Mouse (Mus musculus) mouse embryonic stem cell (cell line): ENCODE results near the gene S100a14.

Experiments used
- in situ Hi-C, 2 experiments: fragments of 300-500 bp; cut with MboI; formaldehyde crosslinking; loops; 1 replicate in 1 of 2; 3 replicates in 1 of 2; pipeline ENCODE4 v1.14.3; 2019 to 2020; ENCODE audit warnings: low sequenced_read_pairs in 2 of 2, low pct_unique_long_range_greater_than_20kb in 1 of 2, mixed read lengths in 1 of 2; ENCODE audit not compliant: unreplicated experiment in 1 of 2

The S100a14 gene

DNA sequence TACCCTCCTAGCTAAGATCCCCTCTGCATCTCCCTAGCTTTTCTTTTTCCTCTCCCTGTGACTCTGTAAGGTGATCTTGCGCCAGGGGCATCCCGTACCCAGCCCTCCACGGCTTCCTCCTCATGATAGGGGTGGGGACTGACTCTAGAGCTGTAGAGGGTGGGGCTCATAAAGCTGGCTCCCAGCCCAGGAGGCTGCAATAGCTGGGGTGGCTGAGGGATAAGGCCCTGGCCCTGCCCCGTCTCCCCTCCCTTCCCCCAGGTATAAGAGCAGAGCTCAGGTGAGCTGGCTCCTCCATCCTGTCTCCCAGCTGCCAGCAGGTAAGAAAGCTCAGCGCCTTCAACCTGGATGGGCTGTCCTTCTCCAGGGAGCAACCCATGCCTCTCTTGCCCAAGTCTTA lies at the start of gene S100a14:
TSS of gene S100a14 (plus strand) at position 277 of the 400 bp plus-strand sequence.
- in situ Hi-C loops = no loop called here

DNA sequence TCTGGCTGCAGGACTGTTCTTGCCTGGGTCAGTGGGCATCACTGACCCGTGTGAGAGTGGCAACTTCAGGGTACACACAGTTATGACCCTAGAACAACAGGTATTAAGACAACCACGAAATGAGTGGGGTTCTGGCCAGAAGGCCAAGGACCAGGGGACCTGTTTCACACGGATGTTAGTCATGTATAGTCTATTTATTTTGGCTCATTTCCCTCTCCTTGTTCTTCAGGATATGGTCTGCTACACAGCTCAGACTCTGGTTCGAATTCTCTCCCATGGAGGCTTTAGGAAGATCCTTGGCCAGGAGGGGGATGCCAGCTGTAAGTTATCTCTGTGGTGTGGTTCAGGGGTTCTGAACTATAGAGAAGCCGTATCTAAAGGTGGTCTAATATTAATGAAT lies 39.7 kb upstream of the S100a14 start:
- in situ Hi-C loops = loop anchor here (25.0 kb wide), 1 partner anchor 450 kb away; no protein-coding TSS in a partner anchor

DNA sequence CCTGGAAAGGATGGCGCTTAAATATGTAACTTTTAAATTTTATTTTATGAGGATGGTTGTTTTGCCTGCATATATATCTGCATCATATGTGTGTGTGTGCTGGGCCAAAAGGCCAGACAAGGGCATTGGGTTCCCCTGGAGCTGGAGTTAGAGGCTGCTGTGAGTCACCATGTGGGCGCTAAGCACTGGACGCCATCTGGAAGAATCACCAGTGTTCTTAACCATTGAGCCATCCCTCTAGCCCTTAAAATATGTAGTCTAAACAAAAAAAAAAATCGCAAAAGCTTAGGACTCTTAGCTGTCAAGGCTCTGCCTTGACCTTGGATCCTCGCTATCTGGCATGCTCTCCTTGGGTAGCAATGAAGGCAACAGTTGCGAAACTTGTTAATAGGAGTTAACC lies 38.1 kb upstream of the S100a14 start:
- in situ Hi-C loops = loop anchor here (25.0 kb wide), 1 partner anchor 451 kb away; no protein-coding TSS in a partner anchor

DNA sequence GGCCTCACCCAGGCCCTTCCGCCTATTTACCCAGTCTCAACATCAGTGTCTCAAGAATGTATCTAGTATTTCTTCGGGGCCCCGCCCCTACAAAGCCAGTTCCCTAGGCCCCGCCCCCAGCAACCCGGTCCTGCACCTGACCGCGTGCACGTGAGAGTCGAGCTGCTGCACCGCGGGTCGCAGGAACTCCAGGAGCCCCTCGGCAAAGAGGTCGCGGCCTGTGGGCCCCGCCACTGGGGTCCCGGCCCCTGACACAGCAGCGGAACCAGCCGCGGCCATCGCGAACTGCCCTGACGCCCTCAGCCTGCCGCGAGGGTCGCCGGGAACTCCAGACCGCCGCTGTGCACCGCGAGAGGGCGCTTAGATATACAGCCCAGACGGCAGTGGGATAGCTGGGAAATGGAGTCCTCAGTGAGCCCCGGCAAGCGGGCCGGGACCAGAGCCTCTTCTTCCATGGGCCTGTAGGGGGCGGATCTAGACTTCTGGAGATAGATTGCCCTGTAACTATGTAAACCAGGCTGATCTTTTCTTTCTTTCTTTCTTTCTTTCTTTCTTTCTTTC lies 35.9 kb upstream of the S100a14 start, which contains the start of gene Snapin:
TSS of gene Snapin (minus strand) at position 338 of the 561 bp plus-strand sequence.
- in situ Hi-C loops = loop anchor here (25.0 kb wide), 1 partner anchor 453 kb away; no protein-coding TSS in a partner anchor

DNA sequence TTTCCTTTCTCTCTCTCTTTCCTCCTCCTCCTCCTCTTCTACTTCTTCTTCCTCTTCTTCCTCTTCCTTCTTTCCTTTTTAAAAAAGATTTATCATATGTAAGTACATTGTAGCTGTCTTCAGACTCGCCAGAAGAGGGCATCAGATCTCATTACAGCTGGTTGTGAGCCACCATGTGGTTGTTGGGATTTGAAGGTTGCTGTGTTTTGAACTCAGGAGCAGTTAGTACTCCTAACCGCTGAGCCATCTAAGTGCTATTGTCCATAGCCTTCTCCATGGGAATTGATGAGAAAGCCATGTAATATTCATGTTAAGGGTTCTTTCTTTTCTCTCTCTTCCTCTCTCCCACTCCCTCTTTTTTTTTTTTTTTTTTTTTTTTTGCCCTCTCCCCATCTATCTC lies 35.3 kb upstream of the S100a14 start:
- in situ Hi-C loops = loop anchor here (25.0 kb wide), 1 partner anchor 454 kb away; no protein-coding TSS in a partner anchor

DNA sequence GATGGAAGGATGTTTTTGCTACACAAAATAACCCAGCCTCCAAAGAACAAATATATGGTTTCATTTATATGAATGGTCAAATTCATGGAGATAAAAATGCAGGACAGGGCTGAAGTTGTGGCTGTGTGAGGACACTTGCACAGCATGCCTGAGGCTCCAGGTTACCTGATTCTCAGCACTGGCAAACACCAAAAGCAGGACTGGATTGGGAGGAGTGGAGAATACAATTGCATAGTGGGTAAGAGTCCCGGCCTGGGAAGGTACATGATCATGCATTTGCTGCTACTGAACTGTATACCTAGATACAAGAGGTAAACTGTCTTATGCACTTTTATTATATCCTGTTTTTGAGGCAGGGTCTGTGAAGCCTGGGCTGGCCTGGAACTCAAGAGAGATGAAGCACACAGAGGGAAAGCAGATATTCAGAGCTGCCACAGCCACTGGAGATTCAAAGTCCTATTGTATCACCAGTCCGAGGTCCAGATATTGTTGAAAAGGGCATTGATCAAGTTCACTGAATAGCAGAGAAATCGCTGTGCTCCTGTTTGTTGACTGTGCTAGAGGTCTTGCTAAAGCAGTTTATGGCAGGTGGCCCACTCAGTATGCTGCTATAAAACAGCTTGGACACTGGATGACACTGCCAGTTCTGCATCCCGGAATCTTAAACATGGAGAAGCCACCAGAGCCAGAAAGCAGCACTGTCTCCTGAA lies 32.7 kb upstream of the S100a14 start:
- in situ Hi-C loops = loop anchor here (25.0 kb wide), 1 partner anchor 457 kb away; no protein-coding TSS in a partner anchor

DNA sequence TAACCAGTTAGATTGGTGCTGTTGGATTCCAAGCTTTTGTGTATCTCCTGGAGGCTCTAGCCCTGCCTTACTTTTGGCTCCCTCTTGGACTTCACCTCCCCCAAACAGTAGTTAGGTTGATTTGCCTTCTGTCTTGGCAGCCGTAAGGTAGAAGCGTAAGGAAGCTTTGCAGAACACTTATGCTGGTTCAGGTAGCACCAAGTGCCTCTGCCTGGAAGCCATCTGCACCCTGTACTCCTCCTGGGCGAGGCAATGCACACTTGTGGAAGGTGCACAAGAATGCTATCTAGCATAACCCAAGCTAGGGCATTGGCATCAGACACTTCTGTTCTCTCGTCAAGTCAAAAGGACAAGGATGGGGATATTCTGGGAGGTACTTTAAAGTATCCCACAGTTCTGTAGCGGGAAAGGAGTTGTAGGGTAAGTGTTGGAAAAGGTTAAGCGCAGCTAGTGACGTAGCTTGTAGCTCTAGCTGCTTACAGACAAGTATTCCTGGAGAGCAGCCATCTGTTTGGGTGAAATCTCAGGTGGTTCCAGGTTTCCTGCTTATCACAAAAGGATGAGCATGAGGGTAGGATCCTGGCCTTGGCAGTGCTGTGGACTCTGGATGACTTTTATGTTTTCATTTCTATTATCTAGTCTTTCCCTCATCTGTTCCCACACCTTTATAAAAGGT lies 30.7 kb upstream of the S100a14 start:
- in situ Hi-C loops = loop anchor here (25.0 kb wide), 1 partner anchor 459 kb away; no protein-coding TSS in a partner anchor

DNA sequence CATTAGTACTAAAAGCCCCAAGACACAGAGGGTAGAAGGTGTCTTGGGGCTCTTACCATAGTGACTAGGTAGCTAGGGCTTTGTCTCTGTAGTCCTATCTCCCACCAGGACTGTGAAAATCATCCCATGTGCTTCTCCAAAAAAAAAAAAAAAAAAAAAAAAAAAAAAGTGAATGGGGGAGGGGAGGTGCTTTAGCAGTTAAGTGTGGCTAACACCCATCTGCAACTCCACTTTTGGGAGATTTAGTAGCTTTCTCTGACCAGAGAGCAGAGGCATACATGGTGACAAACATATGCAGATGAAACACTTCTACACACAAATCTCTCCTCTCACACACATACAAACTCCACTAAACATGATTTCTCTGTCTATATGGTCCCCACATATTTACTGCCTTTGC lies 29.1 kb upstream of the S100a14 start:
- in situ Hi-C loops = loop anchor here (25.0 kb wide), 1 partner anchor 460 kb away; no protein-coding TSS in a partner anchor

DNA sequence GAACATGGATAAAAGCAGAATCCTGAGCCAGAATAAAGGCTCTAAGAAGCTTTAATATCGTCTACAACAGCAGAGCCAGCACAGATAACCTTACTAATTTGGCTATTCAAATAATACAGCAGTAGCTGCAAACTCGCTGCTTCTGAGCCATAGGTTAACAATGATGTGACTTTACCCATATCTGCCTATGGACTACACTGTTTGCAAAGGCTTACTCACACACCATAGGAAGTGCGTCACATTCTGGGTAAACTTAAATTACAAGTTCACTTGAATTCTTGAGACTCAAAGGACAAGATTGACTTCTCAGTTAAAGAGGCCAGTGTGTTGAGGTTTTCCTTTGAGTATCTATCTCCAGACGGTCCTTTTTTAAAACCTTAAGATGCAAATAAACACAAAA lies 23.2 kb upstream of the S100a14 start:
- in situ Hi-C loops = no loop called here

DNA sequence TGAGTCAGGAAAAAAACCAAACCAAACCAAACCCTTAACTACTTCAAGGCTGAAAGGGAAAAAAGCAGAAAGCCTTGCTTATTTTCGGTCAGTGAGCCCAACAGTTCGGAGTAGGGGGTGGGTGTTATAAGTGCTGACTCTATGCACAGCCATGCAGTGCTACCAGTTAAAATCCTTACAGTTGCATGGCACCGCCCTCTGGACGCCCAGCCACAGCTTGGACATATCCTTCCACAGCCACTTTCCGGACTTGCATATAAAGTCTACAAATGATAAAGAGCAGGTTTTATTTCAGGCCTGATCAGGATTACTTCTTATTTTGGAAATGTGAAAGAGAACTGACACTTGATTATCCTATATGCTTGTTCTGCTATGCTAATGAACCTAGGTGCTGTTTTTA lies 21.4 kb upstream of the S100a14 start:
- in situ Hi-C loops = no loop called here

DNA sequence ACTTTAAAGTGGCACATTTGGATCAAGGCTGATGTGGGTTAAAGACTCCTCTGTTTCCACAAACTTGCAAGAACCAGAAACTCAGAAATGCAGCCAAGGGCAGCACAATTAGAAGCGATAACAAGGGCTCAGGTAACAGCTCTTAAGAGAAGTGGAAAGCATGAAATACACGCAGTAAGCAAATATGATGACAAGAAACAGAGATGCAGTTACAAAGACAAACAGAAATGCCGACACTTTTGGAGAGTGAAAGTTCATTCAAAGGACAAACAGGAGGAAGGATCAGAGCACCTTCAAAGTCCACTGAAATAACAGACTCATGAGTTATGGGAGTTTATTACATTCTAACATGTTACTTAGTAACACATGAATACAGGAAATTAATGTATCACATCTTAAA lies 20.3 kb upstream of the S100a14 start:
- in situ Hi-C loops = no loop called here

DNA sequence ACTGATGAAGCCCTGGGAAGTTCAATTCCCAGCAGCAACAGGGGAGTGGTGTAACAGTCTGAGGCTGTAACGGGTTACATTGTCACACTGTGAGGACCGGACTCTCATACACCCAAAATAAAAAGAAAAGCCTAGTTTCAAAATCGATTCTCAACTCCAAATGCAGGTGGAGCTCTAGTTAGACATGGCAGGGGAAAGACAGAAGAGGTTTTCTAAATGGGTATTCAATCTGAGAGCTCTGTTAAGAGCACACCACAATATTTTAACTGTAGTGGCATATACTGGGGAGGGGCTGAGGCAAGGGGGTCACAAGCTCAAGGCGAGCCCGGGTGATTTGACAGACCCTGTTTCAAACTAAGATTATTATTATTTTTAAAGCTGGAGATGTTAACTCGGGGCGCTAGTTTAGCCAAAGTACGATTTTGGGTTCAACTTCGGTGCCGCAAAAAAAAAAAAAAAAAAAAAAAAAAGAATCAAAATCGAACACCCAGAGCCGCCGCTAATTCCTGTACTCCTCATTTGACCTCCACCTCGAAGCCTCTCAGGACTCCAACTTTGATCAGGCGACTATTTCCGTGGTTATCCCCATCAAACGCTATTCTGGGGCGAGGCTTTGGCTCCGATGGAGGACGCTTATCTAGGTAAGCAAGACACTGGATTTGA lies 18.2 kb upstream of the S100a14 start:
- in situ Hi-C loops = no loop called here

DNA sequence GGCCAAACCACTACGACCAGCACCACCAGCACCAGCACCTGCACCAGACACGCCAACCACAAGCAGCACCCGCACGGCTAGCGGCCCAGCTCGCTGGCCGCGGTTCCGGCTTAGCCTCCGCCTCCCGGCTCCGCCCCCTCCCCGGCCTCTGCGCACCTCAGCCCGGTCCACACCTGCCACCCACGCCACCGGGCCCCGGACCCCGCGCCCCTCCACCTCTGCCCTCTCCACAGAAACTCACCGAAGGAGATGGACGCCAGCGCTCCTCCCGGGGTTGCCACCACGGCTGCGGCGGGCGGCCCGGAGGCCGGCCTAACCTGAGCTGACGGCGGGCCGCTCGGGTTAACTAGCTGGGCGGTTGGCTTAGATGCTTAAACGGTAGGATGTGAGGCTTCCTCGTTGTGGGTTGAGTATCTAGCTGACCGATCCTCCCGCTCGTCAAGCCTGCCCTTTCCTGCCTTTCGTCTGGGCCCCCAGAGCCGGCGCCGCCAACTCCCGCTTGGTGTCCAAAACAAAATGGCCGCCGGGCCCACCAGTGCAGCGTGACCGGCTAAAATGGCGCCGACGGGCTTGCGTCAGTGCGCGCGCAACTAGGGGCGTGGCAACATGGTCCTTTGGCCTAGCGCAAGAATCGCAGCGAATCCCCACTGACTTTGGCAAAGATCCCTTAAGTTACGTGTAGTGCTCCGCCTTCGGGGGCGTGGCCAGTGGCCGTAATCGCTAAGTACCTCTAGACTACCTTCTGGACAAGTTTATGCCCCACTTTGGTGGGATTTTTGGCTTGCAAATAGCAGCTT lies 17.5 kb upstream of the S100a14 start, which contains the start of gene Chtop:
TSS of gene Chtop (minus strand) at position 549 of the 797 bp plus-strand sequence.
- in situ Hi-C loops = no loop called here

DNA sequence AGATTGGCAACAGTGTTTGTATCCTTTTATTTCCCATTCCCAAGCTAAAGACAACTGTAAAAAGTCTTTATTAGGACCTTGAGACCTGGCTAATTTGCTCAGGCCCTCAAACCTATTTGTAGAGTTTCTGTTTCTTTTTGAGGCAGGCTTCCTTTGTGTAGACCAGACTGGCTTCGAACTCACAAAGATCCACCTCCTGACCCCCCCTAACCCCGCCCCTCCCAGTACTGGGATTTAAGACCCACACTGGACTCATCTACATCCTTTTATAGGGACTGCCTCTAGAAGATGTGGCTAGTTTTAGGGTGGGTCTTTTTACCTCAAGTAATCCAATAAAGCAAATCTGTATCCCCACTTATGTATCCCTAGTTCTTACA lies 16.9 kb upstream of the S100a14 start:
- in situ Hi-C loops = no loop called here

DNA sequence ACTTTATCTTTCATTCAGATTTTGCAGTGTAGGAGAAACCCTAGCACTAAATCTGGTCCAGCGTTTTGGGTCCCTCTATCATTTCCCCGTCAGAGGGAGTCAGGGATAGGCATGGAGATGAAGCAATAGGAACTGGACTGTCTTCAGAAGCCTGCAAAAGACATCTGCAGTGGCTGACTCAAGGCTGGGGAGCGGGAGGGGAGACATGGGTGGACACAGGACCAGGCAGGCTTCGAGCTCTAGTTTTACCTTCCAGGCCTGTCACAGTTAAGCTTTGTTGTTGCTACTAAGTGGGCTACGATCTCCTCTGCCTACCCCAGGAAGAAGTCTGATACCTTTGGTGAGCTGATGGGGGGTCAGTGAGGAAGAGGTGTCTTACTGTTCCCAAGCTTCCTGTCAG lies 14.4 kb upstream of the S100a14 start:
- in situ Hi-C loops = no loop called here

DNA sequence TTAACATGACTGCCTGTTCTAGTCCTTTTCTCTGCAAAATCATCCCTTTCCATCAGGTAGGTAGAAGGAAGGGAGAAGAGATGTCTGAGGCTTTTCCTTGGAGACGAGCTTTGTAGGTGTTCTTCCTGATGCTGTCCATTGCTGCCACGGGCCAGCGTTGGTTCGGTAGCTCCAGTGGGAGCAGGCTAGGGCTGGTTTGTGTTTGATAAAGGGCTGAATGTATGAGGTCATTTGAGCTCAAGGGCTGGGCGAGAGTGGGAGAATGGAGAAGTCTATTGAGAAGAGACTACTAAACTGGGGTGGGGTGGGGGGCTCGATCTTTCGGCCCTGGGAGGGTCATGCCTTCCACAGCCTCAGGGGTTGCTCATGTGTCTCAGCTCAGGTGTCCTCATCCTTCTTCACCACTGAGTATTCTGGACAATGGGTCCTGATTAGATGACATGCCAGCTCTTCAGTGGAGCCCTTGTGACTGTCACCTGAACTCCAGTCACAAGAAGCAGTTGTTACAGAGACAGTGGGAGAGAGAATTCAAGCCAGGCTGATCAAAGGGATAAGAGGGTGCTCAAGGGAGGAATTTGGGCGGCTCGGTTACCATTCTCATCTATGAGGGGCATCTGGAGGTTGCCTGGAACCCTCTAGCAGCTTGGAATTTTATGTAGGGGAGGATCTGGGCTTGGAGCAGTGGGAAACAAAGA lies 13.6 kb upstream of the S100a14 start:
- in situ Hi-C loops = no loop called here

DNA sequence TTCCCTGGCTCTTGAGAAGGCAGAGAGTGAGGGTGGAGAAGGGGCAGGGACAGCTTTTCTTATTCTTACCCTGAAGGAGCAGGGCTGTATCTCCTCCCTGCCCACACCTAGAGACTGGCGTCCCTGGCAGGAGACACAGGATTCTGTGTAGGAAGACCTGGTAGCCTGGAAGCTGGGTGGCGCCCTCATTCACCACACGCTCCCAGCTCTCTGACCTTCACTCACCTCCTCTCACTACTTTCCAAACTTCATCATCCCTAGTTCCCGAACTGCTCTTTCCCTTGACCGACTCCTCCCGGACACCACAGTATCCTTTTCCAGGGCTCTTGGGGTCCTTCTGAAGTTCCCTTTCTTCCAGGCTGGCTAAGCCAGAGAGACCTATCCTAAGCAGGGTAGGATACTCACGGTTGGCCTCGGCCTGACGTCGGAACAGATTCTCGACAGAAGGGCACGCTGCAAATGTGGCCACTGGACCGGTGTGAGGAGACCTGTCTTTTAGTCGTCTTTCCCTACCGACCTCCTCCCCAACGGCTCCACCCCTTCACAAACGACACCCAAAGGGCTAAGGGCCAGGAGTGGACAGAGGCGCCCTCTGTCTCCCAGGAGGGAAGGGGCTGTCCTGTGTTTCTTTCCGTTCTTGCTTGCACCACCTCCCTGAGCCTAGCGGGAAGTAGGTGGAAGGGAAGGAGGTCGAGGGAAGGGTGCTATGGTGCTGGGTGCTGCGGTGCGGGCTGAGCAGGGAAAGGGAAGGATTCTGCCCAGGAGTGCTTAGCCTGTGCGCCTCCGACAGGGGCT lies 12.7 kb upstream of the S100a14 start, which contains the start of the genes S100a1 and S100a13:
TSS of gene S100a1 (minus strand) at position 597 of the 795 bp plus-strand sequence.
TSS of gene S100a13 (plus strand) at position 640 of the 795 bp plus-strand sequence.
- in situ Hi-C loops = no loop called here
